Mouse (Mus musculus) liver, embryonic 14.5 days (tissue): ENCODE results near the gene 1700023F06Rik. TPM values are rescaled to one million over a fixed set of nuclear protein-coding genes. Genes with fewer than 3 reads are reported as not detected.

Experiments used
- ATAC-seq: fragments of 200-750 bp; cut with Nextera tagmentation; 2 replicates; pipeline ENCODE4 v1.8.0; 2017; ENCODE audit warnings: moderate number of reproducible peaks, mild to moderate bottlenecking, moderate library complexity; ENCODE audit not compliant: insufficient read depth
- DNase-seq, 3 experiments: peaks; one replicate each; pipeline ENCODE4 v3.0.0-alpha.2; 2012 to 2013; ENCODE audit warnings: low read depth in 3 of 3, low spot score in 3 of 3
- H3K27ac ChIP-seq: fragments of 300-500 bp; sonication (generic); 2 replicates; pipeline ENCODE4 v1.5.1; 2014; ENCODE audit warnings: moderate library complexity, mild to moderate bottlenecking, control low read depth, inconsistent platforms
- H3K27me3 ChIP-seq: fragments of 300-500 bp; sonication (generic); 2 replicates; pipeline ENCODE4 v1.6.1; 2014; ENCODE audit warnings: mild to moderate bottlenecking, low read length, moderate library complexity; ENCODE audit not compliant: control insufficient read depth, insufficient read depth
- H3K36me3 ChIP-seq: fragments of 300-500 bp; sonication (generic); replicated peaks from 2 replicates; pipeline ENCODE4 v1.6.1; 2014; ENCODE audit warnings: low read depth; ENCODE audit not compliant: control insufficient read depth, insufficient read depth
- H3K4me1 ChIP-seq, 2 experiments: fragments of 200-500 bp in 1 of 2; fragments of 300-500 bp in 1 of 2; sonication (generic) in 1 of 2; replicated peaks; 2 replicates each; pipeline ENCODE4 v1.6.1; 2012 to 2014; ENCODE audit warnings: antibody characterized with exemption in 1 of 2, inconsistent platforms in 1 of 2, low read length in 1 of 2; ENCODE audit not compliant: control insufficient read depth in 2 of 2, insufficient read depth in 2 of 2
- H3K4me2 ChIP-seq: fragments of 300-500 bp; sonication (generic); 2 replicates; pipeline ENCODE4 v1.6.1; 2014; ENCODE audit warnings: low read depth, mild to moderate bottlenecking, control low read depth, moderate library complexity
- H3K4me3 ChIP-seq, 2 experiments: fragments of 200-500 bp in 1 of 2; fragments of 300-500 bp in 1 of 2; sonication (generic) in 1 of 2; 2 replicates each; pipeline ENCODE4 v1.5.1; 2012 to 2014; ENCODE audit warnings: low read depth in 2 of 2, low read length in 2 of 2, mild to moderate bottlenecking in 2 of 2, control low read depth in 1 of 2, inconsistent platforms in 1 of 2, moderate library complexity in 1 of 2; ENCODE audit not compliant: insufficient read depth in 1 of 2
- H3K9ac ChIP-seq: fragments of 300-500 bp; sonication (generic); replicated peaks from 2 replicates; pipeline ENCODE4 v1.6.1; 2014; ENCODE audit warnings: mild to moderate bottlenecking, control low read depth, moderate library complexity
- H3K9me3 ChIP-seq: fragments of 300-500 bp; sonication (generic); 2 replicates; pipeline ENCODE4 v1.6.1; 2016; ENCODE audit warnings: low read length, mixed read lengths; ENCODE audit not compliant: control insufficient read depth
- CTCF ChIP-seq: IDR thresholded peaks from 2 replicates; pipeline ENCODE4 v1.5.1; 2016; ENCODE audit warnings: antibody characterized with exemption, low read depth, control low read depth
- EP300 ChIP-seq: IDR thresholded peaks from 2 replicates; pipeline ENCODE4 v1.6.1; 2016; ENCODE audit warnings: antibody characterized with exemption, low read depth
- WGBS: fragments of 180-500 bp; shearing (Covaris S2); extraction: QIAGEN DNeasy Blood & Tissue Kit; methylation state at CpG from one replicate; pipeline ENCODE4 v1.1.7; 2014; ENCODE audit not compliant: insufficient replicate concordance; 5-methylcytosine and 5-hydroxymethylcytosine counted together
- polyA plus RNA-seq, 2 experiments: library from polyadenylated mRNA; depleted of rRNA in 1 of 2; stranded (reverse) in 1 of 2; unstranded in 1 of 2; fragments of >200 nt; fragmentation: Nextera tagmentation in 1 of 2; extraction: Ambion mirVana in 1 of 2; gene quantifications; 2 replicates each; pipeline versions ENCODE4 v1.2.1 to v1.2.3; 2012 to 2014

1700023F06Rik gene
- polyA plus RNA-seq, 2 experiments: not detected

DNA sequence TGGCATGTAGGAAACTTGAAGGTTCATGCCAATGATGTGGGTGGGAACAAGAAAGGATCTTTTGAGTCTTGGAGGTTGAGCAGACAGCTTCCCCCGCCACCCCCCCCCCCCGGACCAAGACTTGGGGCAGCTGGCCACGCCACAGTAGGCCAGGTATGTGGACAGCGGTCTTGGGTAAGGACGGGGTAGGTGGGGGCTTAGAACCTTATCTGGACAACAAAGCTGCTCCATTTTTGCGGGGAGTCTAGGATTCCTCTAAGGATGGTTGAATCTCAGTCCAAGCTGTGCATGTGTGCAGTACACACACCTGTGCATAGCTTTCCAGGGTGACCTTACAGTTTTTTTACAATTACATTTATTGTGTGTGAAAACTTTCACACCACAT is 10.2 kb upstream of the 1700023F06Rik start:
- H3K4me1 ChIP-seq: peaks cover 4 to 5% of the 10 kb centered on the region in 2 experiments; a peak in 2 of 4 replicates
- peak overlapping the region; percentile 81 for H3K4me2 ChIP-seq
- no peaks in the 10 kb centered on the region for H3K9me3 ChIP-seq
- TF ChIP-seq CTCF (no peak), EP300 (no peak)
- H3K36me3 ChIP-seq: no peaks in the 10 kb centered on the region
- ATAC-seq: no peak
- no peaks in the 10 kb centered on the region for H3K27me3 ChIP-seq
- peak overlapping the region; percentile 43 for H3K9ac ChIP-seq
- WGBS: 23% methylated on average over 6 of the region's 6 CpGs
- no peak overlapping the region for H3K27ac ChIP-seq
- DNase-seq: no peak
- peak overlapping the region; percentile 56 to 64 for H3K4me3 ChIP-seq

- peak within 1 kb of the TSS; percentile 56 to 64 for H3K4me3 ChIP-seq
- peak; percentile 76; the same call in 1 of the 2 replicates for ATAC-seq
- H3K27me3 ChIP-seq: no peaks in the 10 kb centered on the region
- no peak for TF ChIP-seq EP300
- TF ChIP-seq CTCF: no peak
- peak within 1 kb of the TSS; percentile 43 for H3K9ac ChIP-seq
- no peaks in the 10 kb centered on the region for H3K9me3 ChIP-seq
- DNase-seq: no peak
- under 1% methylated on average over 45 of the region's 45 CpGs for WGBS
- no peak within 1 kb of the TSS for H3K27ac ChIP-seq
- peak within 1 kb of the TSS; percentile 81 for H3K4me2 ChIP-seq
- H3K36me3 ChIP-seq: no peaks in the 10 kb centered on the region
- peaks cover 4 to 5% of the 10 kb centered on the region in 2 experiments; a peak in 2 of 4 replicates for H3K4me1 ChIP-seq
Measured at GRCm38 (mm10) chr11:103217790-103218516, 9.6 kb upstream of the 1700023F06Rik start, which contains the start of gene Spata32. Gene Spata32 (minus strand): TSS chr11:103218432.

GRCm38 (mm10) chr11:103215355-103215754 is 7.0 kb upstream of the 1700023F06Rik start:
- no peak overlapping the region for H3K4me3 ChIP-seq
- peaks cover 4 to 5% of the 10 kb centered on the region in 2 experiments; a peak in 2 of 4 replicates for H3K4me1 ChIP-seq
- H3K9me3 ChIP-seq: no peaks in the 10 kb centered on the region
- WGBS: 26% methylated on average over 1 of the region's 1 CpGs
- no peaks in the 10 kb centered on the region for H3K27me3 ChIP-seq
- TF ChIP-seq EP300 (peak; percentile 51; the same call in 1 of the 2 replicates), CTCF (no peak)
- ATAC-seq (peak; percentile 59), DNase-seq (peak; percentile 19 to 30 (median 27))
- no peaks in the 10 kb centered on the region for H3K36me3 ChIP-seq
- no peak overlapping the region for H3K9ac ChIP-seq
- H3K27ac ChIP-seq: no peak overlapping the region
- no peak overlapping the region for H3K4me2 ChIP-seq

GRCm38 (mm10) chr11:103213712-103214111 is 5.4 kb upstream of the 1700023F06Rik start:
- peaks cover 4 to 5% of the 10 kb centered on the region in 2 experiments; a peak in 2 of 4 replicates for H3K4me1 ChIP-seq
- DNase-seq: no peak
- H3K9me3 ChIP-seq: no peaks in the 10 kb centered on the region
- 57% methylated on average over 5 of the region's 5 CpGs for WGBS
- no peak for ATAC-seq
- peak; percentile 45 for TF ChIP-seq CTCF
- TF ChIP-seq EP300: no peak
- no peaks in the 10 kb centered on the region for H3K27me3 ChIP-seq
- H3K4me2 ChIP-seq: no peak overlapping the region
- H3K4me3 ChIP-seq: no peak overlapping the region
- no peak overlapping the region for H3K9ac ChIP-seq
- no peak overlapping the region for H3K27ac ChIP-seq
- no peaks in the 10 kb centered on the region for H3K36me3 ChIP-seq

DNA sequence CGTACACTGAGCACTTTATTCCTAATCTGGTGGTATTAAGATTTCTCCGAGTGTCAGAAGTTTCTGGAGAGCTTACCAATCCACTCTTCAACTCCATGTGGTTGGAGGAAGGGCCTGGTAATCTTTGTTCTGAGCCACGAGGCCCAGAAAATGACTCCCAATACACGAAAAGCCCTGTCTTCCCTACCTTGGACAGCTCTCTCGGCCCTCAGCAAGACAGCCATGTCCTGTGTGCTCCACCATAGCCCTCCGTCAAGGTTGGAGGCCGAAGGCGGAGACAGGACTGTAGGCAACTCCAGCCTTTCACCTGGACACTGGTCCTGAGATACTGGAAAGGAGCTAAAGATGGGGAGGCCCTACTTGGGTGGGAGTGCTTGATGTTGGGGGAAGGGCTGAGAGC is 1.9 kb upstream of the 1700023F06Rik start:
- H3K9me3 ChIP-seq: no peaks in the 10 kb centered on the region
- H3K4me1 ChIP-seq: peaks cover 3 to 4% of the 10 kb centered on the region in 2 experiments; a peak in 2 of 4 replicates
- H3K27me3 ChIP-seq: no peaks in the 10 kb centered on the region
- TF ChIP-seq CTCF: no peak
- H3K27ac ChIP-seq: no peak overlapping the region
- H3K4me3 ChIP-seq: no peak overlapping the region
- WGBS: 52% methylated on average over 8 of the region's 8 CpGs
- no peak overlapping the region for H3K4me2 ChIP-seq
- DNase-seq (no peak), ATAC-seq (no peak)
- no peaks in the 10 kb centered on the region for H3K36me3 ChIP-seq
- H3K9ac ChIP-seq: no peak overlapping the region
